Comparison of ENCODE assay signal across 46 mouse cellular contexts in genomic region chr5:97456816-97457215, GRCm38 (mm10). TPM values are rescaled to one million over a fixed set of nuclear protein-coding genes. Genes with fewer than 3 reads are reported as not detected.
"Had no signal": no experiment of that assay in that cellular context is flagged by ENCODE, and none has a peak within 500 bp of the region (broad histone marks: within the 10 kb centered on the region; RNA-seq: fewer than 3 reads in every experiment).

Gk2 (minus strand) TSS chr5:97457021.

- H3K36me3 ChIP-seq: limb, embryonic 10.5 days; limb, embryonic 12.5 days; limb, embryonic 13.5 days; limb, embryonic 15.5 days; liver, embryonic 12.5 days; liver, embryonic 13.5 days; liver, embryonic 15.5 days; lung, embryonic 15.5 days; midbrain, embryonic 10.5 days; midbrain, embryonic 12.5 days; midbrain, embryonic 13.5 days; midbrain, embryonic 15.5 days had no signal

- H3K4me1 ChIP-seq: limb, embryonic 12.5 days; limb, embryonic 13.5 days; limb, embryonic 15.5 days; liver, embryonic 12.5 days; liver, embryonic 13.5 days; liver, embryonic 15.5 days; lung, embryonic 15.5 days; megakaryocyte, embryonic 14.5 days; midbrain, embryonic 10.5 days; midbrain, embryonic 12.5 days; midbrain, embryonic 13.5 days; midbrain, embryonic 15.5 days had no signal

- H3K27me3 ChIP-seq: limb, embryonic 12.5 days; limb, embryonic 13.5 days; limb, embryonic 15.5 days; liver, embryonic 12.5 days; liver, embryonic 13.5 days; liver, embryonic 15.5 days; lung, embryonic 15.5 days; megakaryocyte, embryonic 14.5 days; midbrain, embryonic 12.5 days; midbrain, embryonic 13.5 days; midbrain, embryonic 15.5 days had no signal

- DNase-seq: left cerebral cortex, postnatal 4 days; liver; liver, embryonic 13.5 days; liver, postnatal 0 days; lung, adult 18-20 months; lung, adult 2 months; lung, embryonic 14.5 days; lung, postnatal 10 days; lung, postnatal 14 days; lung, postnatal 36 days; lung, postnatal 4 days; midbrain, embryonic 14.5 days had no signal

- H3K4me3 ChIP-seq: left cerebral cortex, adult 2 months; limb, embryonic 10.5 days; limb, embryonic 12.5 days; limb, embryonic 13.5 days; limb, embryonic 15.5 days; liver, embryonic 12.5 days; liver, embryonic 13.5 days; liver, embryonic 15.5 days; lung, embryonic 15.5 days; megakaryocyte, embryonic 14.5 days; midbrain, embryonic 10.5 days; midbrain, embryonic 12.5 days; midbrain, embryonic 13.5 days; midbrain, embryonic 15.5 days; myocyte had no signal

- H3K27ac ChIP-seq: left cerebral cortex, adult 2 months; limb, embryonic 10.5 days; limb, embryonic 12.5 days; limb, embryonic 13.5 days; limb, embryonic 15.5 days; liver, embryonic 12.5 days; liver, embryonic 13.5 days; liver, embryonic 14.5 days; liver, embryonic 15.5 days; lung, embryonic 15.5 days; macrophage; midbrain, embryonic 10.5 days; midbrain, embryonic 12.5 days; midbrain, embryonic 13.5 days; midbrain, embryonic 15.5 days had no signal

RNA-seq across cellular contexts. Expression of gene Gk2, which starts in this region (rescaled TPM):
- total RNA-seq: left cerebral cortex, adult 18-20 months; left cerebral cortex, adult 2 months; left cerebral cortex, adult 8-10 months; left cerebral cortex, postnatal 25 days; left cerebral cortex, postnatal 36 days; left cerebral cortex, postnatal 4 days; liver, adult 2 months; megakaryocyte progenitor cell, adult 5-6 weeks; megakaryocyte, adult 5-6 weeks; megakaryocyte-erythroid progenitor cell, adult 5-6 weeks; midbrain, postnatal 0 days; monocyte, adult 5-6 weeks had no signal
- polyA plus RNA-seq: limb, embryonic 10.5 days; limb, embryonic 11.5 days; limb, embryonic 12.5 days; limb, embryonic 13.5 days; limb, embryonic 14.5 days; limb, embryonic 15.5 days; liver, adult 2 months; liver, embryonic 11.5 days; liver, embryonic 12.5 days; liver, embryonic 13.5 days; liver, embryonic 14.5 days; liver, embryonic 15.5 days; liver, embryonic 16.5 days; liver, postnatal 0 days; lung, adult 2 months; lung, embryonic 14.5 days; lung, embryonic 15.5 days; lung, embryonic 16.5 days; lung, postnatal 0 days; macrophage; midbrain, embryonic 10.5 days; midbrain, embryonic 11.5 days; midbrain, embryonic 12.5 days; midbrain, embryonic 13.5 days; midbrain, embryonic 14.5 days; midbrain, embryonic 15.5 days; midbrain, embryonic 16.5 days; midbrain, postnatal 0 days; myocyte had no signal
